Mouse (Mus musculus) induced T-regulatory cell, adult 2 months (primary cell): ENCODE data around the gene Adal.

Experiments used
- DNase-seq: peaks from one replicate; pipeline ENCODE4 v3.0.0-alpha.2; 2012; ENCODE audit warnings: low read depth

Adal gene

GRCm38 (mm10) chr2:121178828-121179479 is 38.7 kb downstream of the Adal start:
- DNase-seq = peak; percentile 46

GRCm38 (mm10) chr2:121183431-121183830 is 43.2 kb downstream of the Adal start:
- no peak for DNase-seq

GRCm38 (mm10) chr2:121184142-121184541 is 43.9 kb downstream of the Adal start:
- no peak for DNase-seq

- peak; percentile 21 for DNase-seq
These were observed 48.3 kb downstream of the Adal start for GRCm38 (mm10) chr2:121188530-121188929.

GRCm38 (mm10) chr2:121195466-121195865 is 55.2 kb downstream of the Adal start:
- no peak for DNase-seq

- no peak for DNase-seq
These were observed 64.0 kb downstream of the Adal start for GRCm38 (mm10) chr2:121204276-121204675.
